Mouse (Mus musculus) liver, adult 2 months (tissue): ENCODE data around the gene Agk.

ENCODE experiments used
- CTCF ChIP-seq: fragments of 200-500 bp; IDR thresholded peaks from 2 replicates; pipeline ENCODE4 v1.5.1; 2011; ENCODE audit warnings: low read depth, low read length, control low read depth
- POLR2A ChIP-seq: fragments of 200-500 bp; IDR thresholded peaks from 2 replicates; pipeline ENCODE4 v1.6.1; 2011; ENCODE audit warnings: low read length, control low read depth; ENCODE audit not compliant: insufficient read depth; ENCODE audit errors: extremely low read depth

GRCm38 (mm10) chr6:40429521-40429931 lies 104.6 kb downstream of the Agk start:
- TF ChIP-seq POLR2A (no peak), CTCF (no peak)
